Mouse (Mus musculus) midbrain, postnatal 0 days (tissue): ENCODE measurements around the gene Notch1. TPM values are rescaled to one million over a fixed set of nuclear protein-coding genes. Genes with fewer than 3 reads are reported as not detected.

Experiments
- ATAC-seq: fragments of 200-750 bp; cut with Nextera tagmentation; 2 replicates; pipeline ENCODE4 v1.8.0; 2017; ENCODE audit warnings: moderate number of reproducible peaks, mild to moderate bottlenecking, moderate TSS enrichment, moderate library complexity; ENCODE audit not compliant: low FRiP score
- DNase-seq: peaks from one replicate; pipeline ENCODE4 v3.0.0-alpha.2; 2015; ENCODE audit warnings: low spot score
- H3K27ac ChIP-seq: fragments of 300-500 bp; sonication (generic); 2 replicates; pipeline ENCODE4 v1.5.1; 2014; ENCODE audit warnings: low read depth, mild to moderate bottlenecking, low read length, mixed read lengths
- H3K27me3 ChIP-seq: fragments of 300-500 bp; sonication (generic); 2 replicates; pipeline ENCODE4 v1.6.1; 2014; ENCODE audit warnings: low read length, control low read depth, mixed read lengths; ENCODE audit not compliant: insufficient read depth
- H3K36me3 ChIP-seq: fragments of 300-500 bp; sonication (generic); 2 replicates; pipeline ENCODE4 v1.6.1; 2014; ENCODE audit warnings: low read length, control low read depth, mixed read lengths; ENCODE audit not compliant: insufficient read depth
- H3K4me1 ChIP-seq: fragments of 300-500 bp; sonication (generic); 2 replicates; pipeline ENCODE4 v1.6.1; 2014; ENCODE audit warnings: mild to moderate bottlenecking, control low read depth, antibody characterized with exemption, low read length, mixed read lengths; ENCODE audit not compliant: insufficient read depth
- H3K4me2 ChIP-seq: fragments of 300-500 bp; sonication (generic); 2 replicates; pipeline ENCODE4 v1.6.1; 2014; ENCODE audit warnings: low read depth, mild to moderate bottlenecking, low read length, mixed read lengths; ENCODE audit not compliant: poor library complexity, severe bottlenecking
- H3K4me3 ChIP-seq: fragments of 300-500 bp; sonication (generic); 2 replicates; pipeline ENCODE4 v1.5.1; 2014; ENCODE audit warnings: low read depth, mild to moderate bottlenecking, low read length, moderate library complexity
- H3K9ac ChIP-seq: fragments of 300-500 bp; sonication (generic); replicated peaks from 2 replicates; pipeline ENCODE4 v1.6.1; 2014; ENCODE audit warnings: mild to moderate bottlenecking, low read length, moderate library complexity, mixed read lengths; ENCODE audit not compliant: poor library complexity, severe bottlenecking
- H3K9me3 ChIP-seq: fragments of 300-500 bp; sonication (generic); 2 replicates; pipeline ENCODE4 v1.6.1; 2016; ENCODE audit warnings: low read length, control low read depth
- CTCF ChIP-seq: IDR thresholded peaks from 2 replicates; pipeline ENCODE4 v1.5.1; 2016; ENCODE audit warnings: antibody characterized with exemption, mild to moderate bottlenecking
- WGBS: fragments of 180-500 bp; shearing (Covaris S2); extraction: QIAGEN DNeasy Blood & Tissue Kit; methylation state at CpG from one replicate; pipeline ENCODE4 v1.1.7; 2014; 5-methylcytosine and 5-hydroxymethylcytosine counted together
- polyA plus RNA-seq: library from polyadenylated mRNA; unstranded; fragments of >200 nt; fragmentation: Nextera tagmentation; extraction: Ambion mirVana; gene quantifications from 2 replicates; pipeline ENCODE4 v1.2.1, GENCODE M21; 2015
- total RNA-seq: library from RNA; depleted of rRNA; stranded (reverse); fragments of >200 nt; gene quantifications from 2 replicates; pipeline ENCODE4 v1.2.3, GENCODE M21; 2014

The Notch1 gene
- total and polyA plus RNA-seq, 2 experiments from 2014 or later = 7.6 to 65.8 TPM

- 72% methylated on average over 2 of the region's 2 CpGs for WGBS
- no peak for DNase-seq
- no peak for TF ChIP-seq CTCF
- H3K4me1 ChIP-seq = 0 out of 2 replicates have a peak, but pooled peaks cover 4% of the 10 kb centered on the region
- H3K9ac ChIP-seq = no peak overlapping the region
- no peaks in the 10 kb centered on the region for H3K36me3 ChIP-seq
- no peak for ATAC-seq
- no peak overlapping the region for H3K4me2 ChIP-seq
- no peak overlapping the region for H3K4me3 ChIP-seq
- H3K9me3 ChIP-seq = no peaks in the 10 kb centered on the region
- no peak overlapping the region for H3K27ac ChIP-seq
- H3K27me3 ChIP-seq = no peaks in the 10 kb centered on the region
Measured at GRCm38 (mm10) chr2:26539516-26539915, 23.1 kb upstream of the Notch1 start.

- peak; percentile 85 for DNase-seq
- TF ChIP-seq CTCF = no peak
- no peak overlapping the region for H3K9ac ChIP-seq
- no peaks in the 10 kb centered on the region for H3K9me3 ChIP-seq
- peak; percentile 72 for ATAC-seq
- H3K4me2 ChIP-seq = no peak overlapping the region
- no peaks in the 10 kb centered on the region for H3K27me3 ChIP-seq
- H3K36me3 ChIP-seq = no peaks in the 10 kb centered on the region
- 0 out of 2 replicates have a peak, but pooled peaks cover under 1% of the 10 kb centered on the region for H3K4me1 ChIP-seq
- H3K27ac ChIP-seq = peak overlapping the region; percentile 67
- 19% methylated on average over 4 of the region's 4 CpGs for WGBS
- no peak overlapping the region for H3K4me3 ChIP-seq
Measured at GRCm38 (mm10) chr2:26535517-26536045, 19.1 kb upstream of the Notch1 start.

- no peak overlapping the region for H3K9ac ChIP-seq
- H3K4me2 ChIP-seq = no peak overlapping the region
- H3K4me3 ChIP-seq = no peak overlapping the region
- H3K27ac ChIP-seq = peak overlapping the region; percentile 67; the same call in 1 of the 2 replicates
- no peak for TF ChIP-seq CTCF
- no peak for ATAC-seq
- DNase-seq = peak; percentile 69
- no peaks in the 10 kb centered on the region for H3K4me1 ChIP-seq
- no peaks in the 10 kb centered on the region for H3K36me3 ChIP-seq
- H3K27me3 ChIP-seq = no peaks in the 10 kb centered on the region
- no peaks in the 10 kb centered on the region for H3K9me3 ChIP-seq
- 65% methylated on average over 2 of the region's 2 CpGs for WGBS
Measured at GRCm38 (mm10) chr2:26534616-26535015, 18.2 kb upstream of the Notch1 start.

- H3K27ac ChIP-seq = no peak overlapping the region
- no peak overlapping the region for H3K9ac ChIP-seq
- no peak overlapping the region for H3K4me3 ChIP-seq
- no peaks in the 10 kb centered on the region for H3K36me3 ChIP-seq
- no peak for TF ChIP-seq CTCF
- H3K9me3 ChIP-seq = no peaks in the 10 kb centered on the region
- ATAC-seq (no peak), DNase-seq (no peak)
- no peaks in the 10 kb centered on the region for H3K4me1 ChIP-seq
- no peaks in the 10 kb centered on the region for H3K27me3 ChIP-seq
- H3K4me2 ChIP-seq = no peak overlapping the region
- 48% methylated on average over 3 of the region's 3 CpGs for WGBS
Measured at GRCm38 (mm10) chr2:26534161-26534560, 17.7 kb upstream of the Notch1 start.

- Histone ChIP-seq H3K9me3 (no peaks in the 10 kb centered on the region), H3K4me1 (no peaks in the 10 kb centered on the region), H3K4me2 (no peak overlapping the region), H3K36me3 (no peaks in the 10 kb centered on the region), H3K9ac (no peak overlapping the region), H3K27ac (peak overlapping the region; percentile 9; the same call in 1 of the 2 replicates), H3K27me3 (no peaks in the 10 kb centered on the region), H3K4me3 (no peak overlapping the region)
- TF ChIP-seq CTCF = no peak
- 19% methylated on average over 5 of the region's 5 CpGs for WGBS
- ATAC-seq = no peak; the same call in 1 of the 2 replicates
- DNase-seq = peak; percentile 55
Measured at GRCm38 (mm10) chr2:26533249-26533648, 16.8 kb upstream of the Notch1 start.

- ATAC-seq (no peak), DNase-seq (no peak)
- H3K9ac ChIP-seq = no peak overlapping the region
- 62% methylated on average over 6 of the region's 6 CpGs for WGBS
- H3K27ac ChIP-seq = no peak overlapping the region
- no peaks in the 10 kb centered on the region for H3K9me3 ChIP-seq
- TF ChIP-seq CTCF = no peak
- no peak overlapping the region for H3K4me3 ChIP-seq
- no peaks in the 10 kb centered on the region for H3K27me3 ChIP-seq
- no peaks in the 10 kb centered on the region for H3K4me1 ChIP-seq
- no peak overlapping the region for H3K4me2 ChIP-seq
- H3K36me3 ChIP-seq = no peaks in the 10 kb centered on the region
Measured at GRCm38 (mm10) chr2:26531829-26532228, 15.4 kb upstream of the Notch1 start.
